Mouse (Mus musculus) heart, embryonic 14.5 days (tissue): ENCODE measurements around the gene Mfsd4a. TPM values are rescaled to one million over a fixed set of nuclear protein-coding genes. Genes with fewer than 3 reads are reported as not detected.

Source experiments
- ATAC-seq: fragments of 200-750 bp; cut with Nextera tagmentation; 2 replicates; pipeline ENCODE4 v1.8.0; 2017; ENCODE audit warnings: low read depth, moderate TSS enrichment; ENCODE audit not compliant: insufficient number of reproducible peaks, insufficient read depth, low FRiP score
- H3K27ac ChIP-seq, 2 experiments: fragments of 200-500 bp in 1 of 2; fragments of 300-500 bp in 1 of 2; sonication (generic) in 1 of 2; replicated peaks in 1 of 2; 2 replicates each; pipeline ENCODE4 v1.5.1; 2012 to 2014; ENCODE audit warnings: low read depth in 2 of 2, low read length in 2 of 2, control low read depth in 1 of 2, mild to moderate bottlenecking in 1 of 2, mixed read lengths in 1 of 2; ENCODE audit not compliant: control insufficient read depth in 1 of 2, insufficient read depth in 1 of 2
- H3K27me3 ChIP-seq: fragments of 300-500 bp; sonication (generic); 2 replicates; pipeline ENCODE4 v1.6.1; 2014; ENCODE audit warnings: mild to moderate bottlenecking, low read length, control low read depth; ENCODE audit not compliant: control insufficient read depth, insufficient read depth
- H3K36me3 ChIP-seq: fragments of 300-500 bp; sonication (generic); 2 replicates; pipeline ENCODE4 v1.6.1; 2014; ENCODE audit warnings: mild to moderate bottlenecking, control low read depth, low read length, mixed read lengths; ENCODE audit not compliant: control insufficient read depth, insufficient read depth
- H3K4me1 ChIP-seq, 2 experiments: fragments of 200-500 bp in 1 of 2; fragments of 300-500 bp in 1 of 2; sonication (generic) in 1 of 2; 2 replicates each; pipeline ENCODE4 v1.6.1; 2012 to 2014; ENCODE audit warnings: low read length in 2 of 2, control low read depth in 1 of 2, mixed read lengths in 1 of 2; ENCODE audit not compliant: control insufficient read depth in 2 of 2, insufficient read depth in 2 of 2
- H3K4me2 ChIP-seq: fragments of 300-500 bp; sonication (generic); 2 replicates; pipeline ENCODE4 v1.6.1; 2014; ENCODE audit warnings: mild to moderate bottlenecking, low read length
- H3K4me3 ChIP-seq, 2 experiments: fragments of 200-500 bp in 1 of 2; fragments of 300-500 bp in 1 of 2; sonication (generic) in 1 of 2; 2 replicates each; pipeline ENCODE4 v1.5.1; 2012 to 2014; ENCODE audit warnings: low read length in 2 of 2, mild to moderate bottlenecking in 2 of 2, control low read depth in 1 of 2, low read depth in 1 of 2, moderate library complexity in 1 of 2; ENCODE audit not compliant: control insufficient read depth in 1 of 2, insufficient read depth in 1 of 2
- H3K9ac ChIP-seq: fragments of 300-500 bp; sonication (generic); 2 replicates; pipeline ENCODE4 v1.6.1; 2014; ENCODE audit warnings: mild to moderate bottlenecking, low read length
- H3K9me3 ChIP-seq: fragments of 300-500 bp; sonication (generic); 2 replicates; pipeline ENCODE4 v1.6.1; 2016; ENCODE audit warnings: low read length, control low read depth; ENCODE audit not compliant: control insufficient read depth
- WGBS: fragments of 180-500 bp; shearing (Covaris S2); extraction: QIAGEN DNeasy Blood & Tissue Kit; methylation state at CpG from one replicate; pipeline ENCODE4 v1.1.7; 2014; 5-methylcytosine and 5-hydroxymethylcytosine counted together
- polyA plus RNA-seq: library from polyadenylated mRNA; unstranded; fragments of >200 nt; fragmentation: Nextera tagmentation; extraction: Ambion mirVana; gene quantifications from 2 replicates; pipeline ENCODE4 v1.2.1, GENCODE M21; 2014

Mfsd4a gene
- polyA plus RNA-seq, 1 experiment from 2014 or later: 12.6 TPM

- no peak overlapping the region for H3K4me3 ChIP-seq
- no peaks in the 10 kb centered on the region for H3K36me3 ChIP-seq
- no peak overlapping the region for H3K27ac ChIP-seq
- H3K9ac ChIP-seq: no peak overlapping the region
- no peak for ATAC-seq
- H3K9me3 ChIP-seq: no peaks in the 10 kb centered on the region
- H3K4me2 ChIP-seq: no peak overlapping the region
- no peaks in the 10 kb centered on the region; a peak in 1 of 4 replicates for H3K4me1 ChIP-seq
- H3K27me3 ChIP-seq: no peaks in the 10 kb centered on the region
Observed at GRCm38 (mm10) chr1:132000506-132000905, 67.4 kb downstream of the Mfsd4a start.

GRCm38 (mm10) chr1:131995062-131995461 lies 72.8 kb downstream of the Mfsd4a start:
- no peak for ATAC-seq
- WGBS: 35% methylated on average over 4 of the region's 4 CpGs

GRCm38 (mm10) chr1:131993169-131994040 lies 74.5 kb downstream of the Mfsd4a start:
- H3K4me2 ChIP-seq: no peak overlapping the region
- 76% methylated on average over 12 of the region's 12 CpGs for WGBS
- H3K36me3 ChIP-seq: no peaks in the 10 kb centered on the region
- no peak overlapping the region for H3K27ac ChIP-seq
- ATAC-seq: no peak
- H3K9ac ChIP-seq: no peak overlapping the region
- H3K9me3 ChIP-seq: no peaks in the 10 kb centered on the region
- H3K4me1 ChIP-seq: no peaks in the 10 kb centered on the region
- H3K27me3 ChIP-seq: no peaks in the 10 kb centered on the region
- no peak overlapping the region for H3K4me3 ChIP-seq

More at GRCm38 (mm10) chr1:131995062-131995461, 72.8 kb downstream of the Mfsd4a start:
- H3K4me3 ChIP-seq: no peak overlapping the region
- H3K27ac ChIP-seq: no peak overlapping the region
- no peak overlapping the region for H3K9ac ChIP-seq
- no peaks in the 10 kb centered on the region for H3K36me3 ChIP-seq
- no peaks in the 10 kb centered on the region for H3K27me3 ChIP-seq
- H3K4me1 ChIP-seq: no peaks in the 10 kb centered on the region
- H3K4me2 ChIP-seq: no peak overlapping the region
- H3K9me3 ChIP-seq: no peaks in the 10 kb centered on the region

- H3K4me3 ChIP-seq: no peak overlapping the region
- no peak for ATAC-seq
- 72% methylated on average over 7 of the region's 7 CpGs for WGBS
- no peaks in the 10 kb centered on the region for H3K9me3 ChIP-seq
- H3K27me3 ChIP-seq: no peaks in the 10 kb centered on the region
- no peak overlapping the region for H3K27ac ChIP-seq
- no peak overlapping the region for H3K4me2 ChIP-seq
- H3K36me3 ChIP-seq: no peaks in the 10 kb centered on the region
- H3K4me1 ChIP-seq: no peaks in the 10 kb centered on the region
- no peak overlapping the region for H3K9ac ChIP-seq
Observed at GRCm38 (mm10) chr1:131992561-131993001, 75.3 kb downstream of the Mfsd4a start.

GRCm38 (mm10) chr1:131990083-131990760 lies 77.6 kb downstream of the Mfsd4a start:
- H3K27ac ChIP-seq: no peak overlapping the region
- H3K36me3 ChIP-seq: no peaks in the 10 kb centered on the region
- WGBS: 81% methylated on average over 9 of the region's 9 CpGs

GRCm38 (mm10) chr1:131989476-131989875 lies 78.4 kb downstream of the Mfsd4a start:
- H3K9me3 ChIP-seq: no peaks in the 10 kb centered on the region
- ATAC-seq: no peak
- WGBS: 80% methylated on average over 4 of the region's 4 CpGs

More at GRCm38 (mm10) chr1:131990083-131990760, 77.6 kb downstream of the Mfsd4a start:
- Histone ChIP-seq H3K4me1 (no peaks in the 10 kb centered on the region), H3K9ac (no peak overlapping the region), H3K27me3 (no peaks in the 10 kb centered on the region), H3K4me2 (no peak overlapping the region), H3K9me3 (no peaks in the 10 kb centered on the region), H3K4me3 (no peak overlapping the region)
- ATAC-seq: no peak

DNA sequence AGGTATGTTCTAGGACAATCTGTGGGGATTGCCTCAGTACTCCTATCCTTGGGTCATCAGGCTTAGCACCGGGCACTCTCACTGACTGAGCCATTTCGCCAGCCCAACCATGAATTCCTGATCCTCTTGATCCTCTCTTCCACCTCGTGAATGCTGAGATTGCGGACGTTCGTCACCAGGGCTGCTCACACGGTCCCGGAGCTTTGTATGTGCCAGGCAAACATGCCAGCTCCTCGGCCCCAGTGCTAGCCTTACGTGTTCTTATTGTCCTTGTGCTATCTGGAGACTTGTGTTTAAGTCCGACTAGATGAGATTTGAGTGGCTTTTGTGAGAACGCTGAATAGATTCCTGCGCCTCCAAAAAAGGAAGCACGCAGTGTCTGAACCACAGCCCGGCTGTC lies 80.4 kb downstream of the Mfsd4a start:
- WGBS: 57% methylated on average over 15 of the region's 15 CpGs
- no peak overlapping the region for H3K4me3 ChIP-seq
- no peaks in the 10 kb centered on the region for H3K4me1 ChIP-seq
- no peaks in the 10 kb centered on the region for H3K9me3 ChIP-seq
- H3K27ac ChIP-seq: no peak overlapping the region
- H3K4me2 ChIP-seq: no peak overlapping the region
- no peak for ATAC-seq
- H3K36me3 ChIP-seq: no peaks in the 10 kb centered on the region
- no peak overlapping the region for H3K9ac ChIP-seq
- no peaks in the 10 kb centered on the region for H3K27me3 ChIP-seq

More at GRCm38 (mm10) chr1:131989476-131989875, 78.4 kb downstream of the Mfsd4a start:
- Histone ChIP-seq H3K27ac (no peak overlapping the region), H3K36me3 (no peaks in the 10 kb centered on the region), H3K9ac (no peak overlapping the region), H3K4me1 (no peaks in the 10 kb centered on the region), H3K27me3 (no peaks in the 10 kb centered on the region), H3K4me2 (no peak overlapping the region), H3K4me3 (no peak overlapping the region)
